Mouse (Mus musculus): Measurements from ENCODE around the gene Atp6v0e2. TPM values are rescaled to one million over a fixed set of nuclear protein-coding genes. Genes with fewer than 3 reads are reported as not detected.
"Not testable (repeated sequence)": the region's sequence is repeated elsewhere in the genome, so short reads cannot be mapped to it uniquely, and the experiment has no call there.

The Atp6v0e2 gene
- polyA plus RNA-seq, 1 experiment from 2014 or later = 1.3 TPM

DNA sequence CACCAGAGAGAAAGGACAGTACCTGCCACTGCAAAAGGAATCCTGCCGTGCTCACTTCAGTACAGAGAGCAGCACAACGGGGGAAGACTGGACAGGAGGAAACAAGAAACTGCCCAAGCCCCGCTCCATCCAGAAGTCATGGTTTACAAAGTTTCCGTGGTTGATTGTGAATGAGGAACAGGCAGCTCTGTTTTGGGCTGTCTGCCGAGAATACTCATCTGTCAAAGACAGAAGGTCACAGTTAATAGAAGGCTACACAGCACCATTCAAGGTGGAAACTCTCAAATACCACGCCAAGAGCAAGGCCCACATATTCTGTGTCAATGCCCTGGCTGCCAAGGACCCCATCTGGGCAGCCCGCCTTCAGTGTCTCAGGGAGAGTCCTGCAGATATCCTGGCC is 25.6 kb upstream of the Atp6v0e2 start:
- ATAC-seq (ENCODE audit: insufficient read depth) = no peak
- Histone ChIP-seq H3K4me3 (replicated peaks) (no peak overlapping the region), H3K27me3 (no peaks in the 10 kb centered on the region), H3K36me3 (replicated peaks) (0 out of 2 replicates have a peak, but pooled peaks cover 10% of the 10 kb centered on the region), H3K4me1 (replicated peaks) (no peaks in the 10 kb centered on the region), H3K9me3 (replicated peaks) (no peaks in the 10 kb centered on the region), H3K4me2 (no peak overlapping the region), H3K27ac (replicated peaks) (no peak overlapping the region), H3K9ac (no peak overlapping the region)
- 46% methylated on average over 7 of the region's 7 CpGs for WGBS (ENCODE audit: insufficient replicate concordance)

DNA sequence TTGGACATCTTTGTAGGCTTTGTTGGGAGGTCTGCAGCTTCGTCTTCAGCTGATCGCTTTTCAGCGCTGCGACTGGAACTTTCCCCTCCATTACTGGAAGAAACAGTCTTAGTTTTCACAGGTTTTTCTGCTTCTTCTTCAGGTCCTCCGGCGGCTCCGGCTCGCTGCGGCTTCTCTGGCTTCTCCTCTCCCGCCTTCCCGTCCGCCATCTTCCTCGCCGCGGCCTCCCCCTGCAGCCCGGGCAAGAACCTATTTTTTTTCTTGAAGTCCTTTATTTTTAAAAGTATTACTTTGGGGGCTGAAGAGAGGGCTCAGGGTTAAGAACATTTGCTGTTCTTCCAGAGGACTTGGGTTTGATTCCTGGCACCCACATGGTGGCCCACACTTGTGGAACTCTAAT is 12.5 kb upstream of the Atp6v0e2 start:
- not testable (repeated sequence) for H3K36me3 ChIP-seq (replicated peaks); H3K9ac ChIP-seq; H3K9me3 ChIP-seq (replicated peaks); ATAC-seq (ENCODE audit: insufficient read depth); H3K4me3 ChIP-seq (replicated peaks); H3K27me3 ChIP-seq; H3K27ac ChIP-seq (replicated peaks); H3K4me2 ChIP-seq; H3K4me1 ChIP-seq (replicated peaks)
- 88% methylated on average over 16 of the region's 16 CpGs for WGBS (ENCODE audit: insufficient replicate concordance)

DNA sequence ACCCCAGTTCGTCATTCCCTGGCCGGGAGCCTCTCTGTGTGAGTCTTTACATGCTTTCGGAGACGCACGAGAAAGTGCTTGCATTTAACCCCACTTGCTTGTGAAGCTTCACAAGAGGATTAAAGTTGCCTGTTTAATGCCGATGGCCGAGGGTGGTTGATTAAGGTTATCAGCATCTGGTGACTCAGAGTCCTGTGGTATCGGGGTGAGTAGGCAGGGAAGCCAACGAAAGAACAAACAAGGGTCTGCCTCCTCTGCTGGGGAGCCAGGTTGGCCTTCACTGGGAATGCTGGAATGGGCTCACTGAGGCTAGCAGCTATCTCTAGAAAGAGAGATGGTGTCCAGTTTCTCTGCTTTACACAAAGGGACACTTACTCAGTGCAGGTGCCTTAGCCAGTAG is 9.5 kb upstream of the Atp6v0e2 start:
- no peak overlapping the region for H3K9ac ChIP-seq
- H3K4me3 ChIP-seq (replicated peaks) = no peak overlapping the region
- H3K4me2 ChIP-seq = no peak overlapping the region
- no peaks in the 10 kb centered on the region for H3K9me3 ChIP-seq (replicated peaks)
- ATAC-seq (ENCODE audit: insufficient read depth) = no peak
- no peak overlapping the region for H3K27ac ChIP-seq (replicated peaks)
- H3K27me3 ChIP-seq = no peaks in the 10 kb centered on the region
- 64% methylated on average over 9 of the region's 9 CpGs for WGBS (ENCODE audit: insufficient replicate concordance)
- no peaks in the 10 kb centered on the region for H3K36me3 ChIP-seq (replicated peaks)
- no peaks in the 10 kb centered on the region for H3K4me1 ChIP-seq (replicated peaks)

DNA sequence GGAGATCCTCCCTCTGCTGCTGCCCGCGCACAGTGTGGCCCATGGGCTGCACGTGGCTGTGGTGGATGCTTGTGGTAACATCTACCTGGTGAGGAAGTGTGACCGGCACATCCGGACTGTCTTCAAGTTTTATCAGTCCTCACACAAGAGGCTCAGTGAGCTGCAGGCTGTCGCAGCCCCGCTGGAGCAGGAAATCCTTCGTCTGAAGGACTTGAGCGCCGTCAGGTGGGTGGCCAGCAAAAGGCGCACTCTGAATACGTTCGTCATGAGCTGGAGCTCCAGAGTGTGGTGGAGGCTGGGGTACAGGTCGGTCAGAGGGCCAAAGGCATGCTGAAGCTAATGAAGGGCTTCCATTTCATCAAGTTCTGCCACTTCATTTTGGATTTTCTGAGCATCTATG is 8.2 kb upstream of the Atp6v0e2 start:
- no peak overlapping the region for H3K4me2 ChIP-seq
- no peaks in the 10 kb centered on the region for H3K36me3 ChIP-seq (replicated peaks)
- H3K27ac ChIP-seq (replicated peaks) = no peak overlapping the region
- H3K4me1 ChIP-seq (replicated peaks) = no peaks in the 10 kb centered on the region
- WGBS (ENCODE audit: insufficient replicate concordance) = 42% methylated on average over 14 of the region's 14 CpGs
- no peaks in the 10 kb centered on the region for H3K9me3 ChIP-seq (replicated peaks)
- ATAC-seq (ENCODE audit: insufficient read depth) = no peak
- no peak overlapping the region for H3K4me3 ChIP-seq (replicated peaks)
- no peaks in the 10 kb centered on the region for H3K27me3 ChIP-seq
- no peak overlapping the region for H3K9ac ChIP-seq

DNA sequence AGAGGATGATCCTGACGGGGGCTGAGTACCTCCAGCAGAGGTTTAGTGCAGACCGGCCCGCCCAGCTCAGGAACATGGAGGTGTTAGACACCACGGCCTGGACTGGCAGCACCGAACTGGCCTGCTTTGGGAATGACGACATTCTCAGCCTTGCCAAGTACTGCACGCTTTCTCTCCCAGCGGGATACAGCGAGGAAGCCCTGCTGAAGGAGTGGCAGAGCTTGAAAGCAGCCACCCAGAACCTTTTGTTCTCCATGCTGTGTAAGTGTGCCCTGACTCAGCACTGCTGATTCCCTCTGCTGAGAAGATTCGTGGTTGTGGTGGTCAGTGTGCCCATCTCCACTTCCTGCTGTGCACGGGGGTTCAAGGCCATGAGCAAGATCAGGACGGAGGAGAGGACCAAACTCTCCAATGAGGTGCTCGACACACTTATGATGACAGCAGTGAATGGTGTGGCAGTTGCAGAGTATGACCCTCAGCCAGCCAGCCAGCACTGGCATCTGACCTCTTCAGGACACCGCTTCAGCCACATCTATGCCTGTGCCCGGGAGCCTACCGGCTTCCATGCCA is 7.5 kb upstream of the Atp6v0e2 start:
- no peak overlapping the region for H3K4me2 ChIP-seq

DNA sequence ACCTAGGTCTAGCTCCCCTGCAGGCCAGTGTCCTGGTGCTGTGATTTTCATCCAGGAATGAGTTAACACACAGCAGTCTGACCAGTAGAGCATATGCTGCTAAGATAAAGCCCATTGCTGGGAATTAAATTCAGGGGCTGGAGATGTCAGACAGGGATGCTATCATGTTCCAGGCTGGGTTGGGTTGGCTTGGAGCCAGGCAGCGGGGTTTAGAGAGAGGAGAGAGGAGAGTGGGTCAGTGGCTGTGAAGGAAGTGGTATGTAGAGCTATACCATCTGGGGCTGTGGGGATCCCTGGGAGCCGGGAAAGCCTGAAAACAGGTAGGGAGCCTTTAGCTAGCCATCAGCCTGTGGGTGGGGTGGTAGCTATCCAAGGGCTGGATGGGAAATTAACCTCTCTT is 6.6 kb upstream of the Atp6v0e2 start:
- Histone ChIP-seq H3K4me3 (replicated peaks) (no peak overlapping the region), H3K4me1 (replicated peaks) (no peaks in the 10 kb centered on the region), H3K9ac (no peak overlapping the region), H3K9me3 (replicated peaks) (no peaks in the 10 kb centered on the region), H3K4me2 (no peak overlapping the region), H3K36me3 (replicated peaks) (no peaks in the 10 kb centered on the region), H3K27me3 (no peaks in the 10 kb centered on the region), H3K27ac (replicated peaks) (no peak overlapping the region)
- no peak for ATAC-seq (ENCODE audit: insufficient read depth)
- 59% methylated on average over 2 of the region's 2 CpGs for WGBS (ENCODE audit: insufficient replicate concordance)

More for the DNA sequence above, 7.5 kb upstream of the Atp6v0e2 start:
- Histone ChIP-seq H3K27ac (replicated peaks) (no peak overlapping the region), H3K4me3 (replicated peaks) (no peak overlapping the region), H3K9me3 (replicated peaks) (no peaks in the 10 kb centered on the region), H3K27me3 (no peaks in the 10 kb centered on the region), H3K36me3 (replicated peaks) (no peaks in the 10 kb centered on the region), H3K9ac (no peak overlapping the region), H3K4me1 (replicated peaks) (no peaks in the 10 kb centered on the region)
- 57% methylated on average over 16 of the region's 16 CpGs for WGBS (ENCODE audit: insufficient replicate concordance)
- ATAC-seq (ENCODE audit: insufficient read depth) = no peak

DNA sequence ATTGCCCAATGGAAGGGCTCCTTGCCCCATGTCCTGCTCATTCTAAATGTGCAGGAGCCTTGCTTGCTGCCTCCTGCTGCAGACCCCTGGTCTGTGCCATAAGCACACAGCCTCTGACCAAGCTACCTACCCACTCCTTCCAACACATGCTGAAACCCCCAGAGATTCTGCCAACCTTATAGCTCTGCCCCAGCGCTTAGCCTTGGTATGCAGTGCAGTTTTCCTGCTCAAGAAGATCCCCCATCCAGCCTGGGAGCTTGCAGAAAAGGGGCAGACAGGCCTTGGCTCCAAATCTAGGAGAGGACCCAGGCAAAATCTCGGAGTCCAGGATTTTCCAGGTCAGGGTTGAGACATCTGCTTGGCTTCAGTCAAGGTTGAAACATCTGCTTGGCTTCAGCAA is 3.9 kb upstream of the Atp6v0e2 start:
- Histone ChIP-seq H3K9me3 (replicated peaks) (no peaks in the 10 kb centered on the region), H3K9ac (no peak overlapping the region), H3K4me3 (replicated peaks) (no peak overlapping the region), H3K4me2 (no peak overlapping the region), H3K36me3 (replicated peaks) (no peaks in the 10 kb centered on the region), H3K27ac (replicated peaks) (no peak overlapping the region), H3K4me1 (replicated peaks) (0 out of 2 replicates have a peak, but pooled peaks cover 4% of the 10 kb centered on the region), H3K27me3 (0 out of 2 replicates have a peak, but pooled peaks cover 6% of the 10 kb centered on the region)
- 54% methylated on average over 2 of the region's 2 CpGs for WGBS (ENCODE audit: insufficient replicate concordance)
- no peak for ATAC-seq (ENCODE audit: insufficient read depth)

DNA sequence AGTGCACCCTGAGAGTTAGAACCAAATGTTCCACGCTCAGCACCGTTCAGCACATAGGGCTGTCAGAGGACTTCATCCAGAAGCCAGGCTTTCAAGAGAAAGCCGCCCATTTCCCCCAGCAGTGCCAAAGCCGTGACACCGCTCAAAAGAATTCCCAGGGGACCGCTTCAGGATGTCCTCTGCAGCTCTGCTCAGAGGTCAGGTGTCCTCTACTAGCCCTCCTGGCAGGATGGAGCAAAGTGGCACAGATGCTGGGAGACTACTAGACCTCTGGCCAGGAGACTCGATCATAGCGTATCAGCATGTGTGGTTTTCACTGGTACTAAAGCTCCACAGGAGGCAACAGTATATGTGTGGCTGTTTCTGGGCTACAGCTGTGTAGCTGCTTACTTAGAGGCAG is 2.5 kb upstream of the Atp6v0e2 start:
- H3K36me3 ChIP-seq (replicated peaks) = no peaks in the 10 kb centered on the region
- no peak overlapping the region for H3K27ac ChIP-seq (replicated peaks)
- H3K4me3 ChIP-seq (replicated peaks) = no peak overlapping the region
- no peaks in the 10 kb centered on the region for H3K9me3 ChIP-seq (replicated peaks)
- no peak overlapping the region for H3K4me2 ChIP-seq
- 72% methylated on average over 8 of the region's 8 CpGs for WGBS (ENCODE audit: insufficient replicate concordance)
- H3K9ac ChIP-seq = no peak overlapping the region
- 0 out of 2 replicates have a peak, but pooled peaks cover 4% of the 10 kb centered on the region for H3K4me1 ChIP-seq (replicated peaks)
- no peak for ATAC-seq (ENCODE audit: insufficient read depth)
- H3K27me3 ChIP-seq = 0 out of 2 replicates have a peak, but pooled peaks cover 6% of the 10 kb centered on the region

DNA sequence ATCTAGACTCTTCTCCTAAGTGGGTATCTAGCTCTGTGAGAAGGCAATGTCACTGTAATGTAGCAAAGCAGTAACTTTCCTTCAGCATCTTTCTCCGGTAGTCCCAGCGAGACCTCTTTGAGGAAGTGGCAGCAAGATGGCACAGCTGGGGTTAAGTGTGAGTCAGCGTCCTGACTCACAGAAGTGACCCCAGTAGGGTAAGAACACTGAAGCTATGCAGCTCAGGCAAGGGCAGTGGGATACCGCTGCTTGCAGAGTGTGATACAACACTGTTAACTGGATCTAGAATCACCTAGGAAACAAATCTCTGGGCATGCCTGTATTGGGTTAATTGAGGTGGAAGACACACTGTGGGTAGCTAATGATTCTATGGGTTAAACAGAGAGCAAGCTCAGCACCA is 1.3 kb upstream of the Atp6v0e2 start:
- no peak for ATAC-seq (ENCODE audit: insufficient read depth)
- H3K9me3 ChIP-seq (replicated peaks) = no peaks in the 10 kb centered on the region
- H3K4me1 ChIP-seq (replicated peaks) = 0 out of 2 replicates have a peak, but pooled peaks cover 4% of the 10 kb centered on the region
- H3K36me3 ChIP-seq (replicated peaks) = no peaks in the 10 kb centered on the region
- H3K4me3 ChIP-seq (replicated peaks) = no peak overlapping the region
- no peak overlapping the region for H3K4me2 ChIP-seq
- 0 out of 2 replicates have a peak, but pooled peaks cover 6% of the 10 kb centered on the region for H3K27me3 ChIP-seq
- H3K27ac ChIP-seq (replicated peaks) = no peak overlapping the region
- WGBS (ENCODE audit: insufficient replicate concordance) = 28% methylated on average over 4 of the region's 4 CpGs
- no peak overlapping the region for H3K9ac ChIP-seq

DNA sequence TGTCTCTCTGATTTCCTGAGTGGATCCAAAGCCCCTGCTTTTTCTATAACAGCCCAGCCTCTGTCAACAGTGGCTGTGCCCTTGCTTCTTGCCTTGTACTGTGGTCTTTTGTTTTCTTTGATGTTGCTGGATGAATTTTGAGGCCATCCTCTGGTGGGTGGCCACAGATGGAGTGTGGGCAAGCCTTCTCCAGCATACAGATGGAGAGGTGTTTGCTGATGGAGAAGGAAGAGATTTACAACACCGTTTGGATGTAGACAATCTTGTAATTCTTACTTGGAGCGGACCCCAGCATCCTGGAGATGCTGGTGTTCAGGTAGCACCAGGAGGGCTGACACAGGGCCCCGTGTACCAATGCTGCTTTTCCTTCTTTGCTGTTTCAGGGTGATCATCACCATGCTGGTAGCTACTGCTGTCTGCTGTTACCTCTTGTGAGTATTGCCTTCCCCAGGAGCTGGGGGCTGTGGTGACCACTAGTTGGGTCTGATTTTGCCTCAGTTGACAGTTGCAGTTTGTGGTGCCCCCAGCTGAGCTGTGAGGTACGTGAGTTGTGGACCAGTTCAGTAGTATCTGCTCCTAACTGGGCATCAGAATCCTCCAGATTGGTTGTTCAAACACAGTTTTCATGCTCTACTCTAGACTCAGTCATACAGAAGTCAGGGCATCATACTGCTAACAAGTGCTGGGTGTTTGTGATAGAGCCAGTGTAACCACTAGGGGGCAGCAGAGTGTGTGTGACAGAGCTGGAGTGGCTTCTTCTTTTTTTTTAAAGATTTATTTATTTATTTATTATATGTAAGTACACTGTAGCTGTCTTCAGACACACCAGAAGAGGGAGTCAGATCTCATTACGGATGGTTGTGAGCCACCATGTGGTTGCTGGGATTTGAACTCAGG is 1.7 kb downstream of the Atp6v0e2 start:
- H3K4me1 ChIP-seq (replicated peaks) = 0 out of 2 replicates have a peak, but pooled peaks cover 4% of the 10 kb centered on the region
- 52% methylated on average over 5 of the region's 5 CpGs for WGBS (ENCODE audit: insufficient replicate concordance)
- no peak overlapping the region for H3K4me3 ChIP-seq (replicated peaks)
- 0 out of 2 replicates have a peak, but pooled peaks cover 6% of the 10 kb centered on the region for H3K27me3 ChIP-seq
- no peak for ATAC-seq (ENCODE audit: insufficient read depth)
- no peaks in the 10 kb centered on the region for H3K9me3 ChIP-seq (replicated peaks)
- H3K36me3 ChIP-seq (replicated peaks) = no peaks in the 10 kb centered on the region
- no peak overlapping the region for H3K27ac ChIP-seq (replicated peaks)
- H3K9ac ChIP-seq = no peak overlapping the region
- no peak overlapping the region for H3K4me2 ChIP-seq

DNA sequence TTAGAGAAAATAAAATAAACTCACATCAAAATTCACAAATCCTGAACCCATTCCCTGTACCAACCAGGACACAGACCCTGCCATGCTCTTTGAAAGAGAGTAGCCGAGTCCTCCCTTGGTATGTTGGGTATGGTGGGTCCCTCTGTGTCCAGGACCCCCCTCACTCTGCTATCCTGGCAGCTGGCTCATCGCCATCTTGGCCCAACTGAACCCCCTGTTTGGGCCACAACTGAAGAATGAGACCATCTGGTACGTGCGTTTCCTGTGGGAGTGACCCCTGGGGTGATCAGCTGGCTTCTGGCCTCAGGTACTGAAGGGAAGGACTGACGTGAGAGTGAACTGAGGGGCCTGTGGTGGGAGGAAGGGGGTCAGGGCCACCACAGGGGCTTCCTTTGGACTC is 2.4 kb downstream of the Atp6v0e2 start:
- Histone ChIP-seq H3K9ac (no peak overlapping the region), H3K4me2 (no peak overlapping the region), H3K27ac (replicated peaks) (no peak overlapping the region), H3K4me1 (replicated peaks) (0 out of 2 replicates have a peak, but pooled peaks cover 4% of the 10 kb centered on the region), H3K36me3 (replicated peaks) (no peaks in the 10 kb centered on the region), H3K9me3 (replicated peaks) (no peaks in the 10 kb centered on the region), H3K4me3 (replicated peaks) (no peak overlapping the region), H3K27me3 (0 out of 2 replicates have a peak, but pooled peaks cover 6% of the 10 kb centered on the region)
- 60% methylated on average over 5 of the region's 5 CpGs for WGBS (ENCODE audit: insufficient replicate concordance)
- no peak for ATAC-seq (ENCODE audit: insufficient read depth)

Data from liver, embryonic 15.5 days (tissue).